ENCODE assay signal across 12 mouse cellular contexts in genomic region chr13:24144858-24145257, GRCm38 (mm10).
"Had no signal": no experiment of that assay in that cellular context is flagged by ENCODE, and none has a peak within 500 bp of the region (broad histone marks: within the 10 kb centered on the region; RNA-seq: fewer than 3 reads in every experiment).

No protein-coding gene starts in this region.

- H3K4me1 ChIP-seq: limb, embryonic 15.5 days; liver, embryonic 15.5 days; midbrain, embryonic 10.5 days; neural tube, embryonic 13.5 days had no signal

- H3K9ac ChIP-seq: limb, embryonic 15.5 days; liver, embryonic 15.5 days; lung, embryonic 15.5 days; neural tube, embryonic 13.5 days had no signal

- H3K36me3 ChIP-seq: liver, embryonic 15.5 days; midbrain, embryonic 10.5 days; neural tube, embryonic 13.5 days had no signal

- H3K4me2 ChIP-seq: limb, embryonic 15.5 days; liver, embryonic 15.5 days; lung, embryonic 15.5 days; neural tube, embryonic 13.5 days had no signal

- H3K27ac ChIP-seq: kidney, postnatal 0 days; limb, embryonic 15.5 days; liver, embryonic 15.5 days; lung, embryonic 15.5 days; midbrain, embryonic 10.5 days; neural tube, embryonic 13.5 days had no signal

- H3K4me3 ChIP-seq: limb, embryonic 15.5 days; liver, embryonic 15.5 days; lung, embryonic 15.5 days; midbrain, embryonic 10.5 days; neural tube, embryonic 13.5 days had no signal

- H3K27me3 ChIP-seq: limb, embryonic 15.5 days; lung, embryonic 15.5 days; neural tube, embryonic 13.5 days had no signal

- DNase-seq: kidney, adult 11 months; layer of hippocampus, adult 9-11 months; layer of hippocampus, postnatal 36 days; right cerebral cortex, adult 18-20 months; right cerebral cortex, postnatal 25 days; thymus, postnatal 4 days had no signal

- H3K9me3 ChIP-seq: limb, embryonic 15.5 days; liver, embryonic 15.5 days; lung, embryonic 15.5 days; midbrain, embryonic 10.5 days; neural tube, embryonic 13.5 days had no signal
